Comparison of ENCODE assay signal across 8 mouse cellular contexts in the genomic region with DNA sequence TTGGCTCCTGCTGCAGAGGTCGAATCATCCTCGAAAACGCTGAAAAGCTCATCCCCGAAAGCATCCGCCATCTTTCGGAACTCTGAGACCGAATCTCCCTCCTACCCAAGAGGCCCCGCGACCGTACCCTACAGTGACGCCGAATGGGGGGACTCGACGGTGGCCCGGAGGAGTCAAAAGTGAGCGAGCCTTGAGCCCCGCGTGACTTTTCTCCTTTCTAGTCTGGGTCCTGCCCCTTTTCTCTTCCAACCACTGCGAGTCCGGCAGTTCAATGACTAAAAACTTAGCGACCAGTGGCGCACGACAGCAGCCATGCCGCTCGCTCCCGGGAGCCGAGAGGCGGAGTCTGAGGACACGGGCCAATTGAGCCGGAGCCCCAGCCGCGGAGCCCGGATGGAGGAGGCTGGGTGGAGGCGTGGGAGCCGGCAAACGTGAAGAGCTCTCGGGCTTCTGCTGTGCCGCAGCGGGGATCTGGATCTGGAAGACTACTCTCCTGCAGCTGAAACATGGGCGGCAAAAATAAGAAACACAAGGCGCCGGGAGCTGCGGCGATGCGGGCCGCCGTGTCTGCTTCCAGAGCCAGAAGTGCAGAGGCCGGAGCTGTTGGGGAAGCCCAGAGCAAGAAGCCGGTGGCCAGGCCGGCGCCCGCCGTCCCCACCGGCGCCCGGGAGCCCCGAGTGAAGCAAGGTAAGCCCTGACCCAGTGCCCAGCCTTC. TPM values are rescaled to one million over a fixed set of nuclear protein-coding genes. Genes with fewer than 3 reads are reported as not detected.
DNase-seq lines count a peak whose midpoint lies in the region; ATAC-seq lines count a peak whose summit lies in the region.

A gene (minus strand): TSS at position 112 of the 715 bp plus-strand sequence.
A gene (plus strand): TSS at position 168 of the 715 bp plus-strand sequence.

- H3K4me1 ChIP-seq in brown adipose tissue, adult 24 weeks (ENCODE audit: control insufficient read depth, insufficient read depth, insufficient read length, low read length) = peaks cover 7% of the 10 kb centered on the region
- peaks cover 26% of the 10 kb centered on the region for H3K4me1 ChIP-seq in heart, embryonic 13.5 days
- peaks cover 26% of the 10 kb centered on the region for H3K4me1 ChIP-seq in liver, embryonic 12.5 days
- H3K4me1 ChIP-seq in stomach, embryonic 15.5 days = peaks cover 13% of the 10 kb centered on the region

- under 1% methylated on average over 57 of the region's 57 CpGs for WGBS in heart, embryonic 13.5 days
- under 1% methylated on average over 57 of the region's 57 CpGs for WGBS in liver, embryonic 12.5 days (ENCODE audit: insufficient replicate concordance)
- WGBS in stomach, embryonic 15.5 days = under 1% methylated on average over 57 of the region's 57 CpGs

- DNase-seq in CD4-positive, CD25-positive, alpha-beta regulatory T cell, adult 2 months (ENCODE audit: low read depth, low spot score) = peak; percentile 97
- peak; percentile 83 for DNase-seq in fat pad, adult 2 months (ENCODE audit: extremely low read depth, low read depth, low spot score)
- peak; percentile 99 for DNase-seq in kidney, postnatal 10 days
- DNase-seq in natural killer cell, adult 2 months (ENCODE audit: low spot score in 2 of 2) = peak; percentile 98

- peaks cover 21% of the 10 kb centered on the region for H3K36me3 ChIP-seq in heart, embryonic 13.5 days
- peaks cover 30% of the 10 kb centered on the region for H3K36me3 ChIP-seq in liver, embryonic 12.5 days
- 0 out of 2 replicates have a peak, but pooled peaks cover 4% of the 10 kb centered on the region for H3K36me3 ChIP-seq in stomach, embryonic 15.5 days

- peak within 1 kb of the TSS; percentile 53 for H3K27ac ChIP-seq in brown adipose tissue, adult 24 weeks (replicated peaks; ENCODE audit: low read depth, low read length)
- peak within 1 kb of the TSS; percentile 85 for H3K27ac ChIP-seq in heart, embryonic 13.5 days (replicated peaks)
- peak within 1 kb of the TSS; percentile 93 for H3K27ac ChIP-seq in liver, embryonic 12.5 days
- peak within 1 kb of the TSS; percentile 83 for H3K27ac ChIP-seq in stomach, embryonic 15.5 days

- no peaks in the 10 kb centered on the region for H3K9me3 ChIP-seq in heart, embryonic 13.5 days
- no peaks in the 10 kb centered on the region for H3K9me3 ChIP-seq in liver, embryonic 12.5 days (replicated peaks)
- no peaks in the 10 kb centered on the region for H3K9me3 ChIP-seq in stomach, embryonic 15.5 days

- no peaks in the 10 kb centered on the region for H3K27me3 ChIP-seq in heart, embryonic 13.5 days (replicated peaks)
- no peaks in the 10 kb centered on the region for H3K27me3 ChIP-seq in liver, embryonic 12.5 days (replicated peaks)
- H3K27me3 ChIP-seq in stomach, embryonic 15.5 days (replicated peaks) = no peaks in the 10 kb centered on the region

- peak within 1 kb of the TSS; percentile 83 for H3K4me3 ChIP-seq in brown adipose tissue, adult 24 weeks (ENCODE audit: insufficient read depth, low read depth, low read length)
- peak within 1 kb of the TSS; percentile 84 for H3K4me3 ChIP-seq in heart, embryonic 13.5 days
- H3K4me3 ChIP-seq in liver, embryonic 12.5 days = peak within 1 kb of the TSS; percentile 82
- peak within 1 kb of the TSS; percentile 82 for H3K4me3 ChIP-seq in stomach, embryonic 15.5 days (replicated peaks)

- ATAC-seq in heart, embryonic 13.5 days (ENCODE audit: extremely low read depth, insufficient number of reproducible peaks, low FRiP score, low TSS enrichment) = peak; percentile 96
- ATAC-seq in liver, embryonic 12.5 days = peak; percentile 97
- ATAC-seq in stomach, embryonic 15.5 days (ENCODE audit: insufficient read depth, low FRiP score, low read depth) = peak; percentile 97

- peak within 1 kb of the TSS; percentile 88 for H3K9ac ChIP-seq in heart, embryonic 13.5 days
- peak within 1 kb of the TSS; percentile 85 for H3K9ac ChIP-seq in liver, embryonic 12.5 days
- peak within 1 kb of the TSS; percentile 62 for H3K9ac ChIP-seq in stomach, embryonic 15.5 days

- H3K4me2 ChIP-seq in heart, embryonic 13.5 days = peak within 1 kb of the TSS; percentile 88
- peak within 1 kb of the TSS; percentile 81 for H3K4me2 ChIP-seq in liver, embryonic 12.5 days
- peak within 1 kb of the TSS; percentile 65 for H3K4me2 ChIP-seq in stomach, embryonic 15.5 days

RNA-seq across cellular contexts. Expression of the first gene that starts in this region (rescaled TPM):
- 20.5 and 24.0 TPM in 2 replicates for polyA plus RNA-seq in brown adipose tissue, adult 24 weeks (2012; ENCODE audit: insufficient read depth, insufficient read length, missing spikeins)
- polyA plus RNA-seq in heart, embryonic 13.5 days (2015; fragmentation: Nextera tagmentation; extraction: Ambion mirVana) = 42.2 and 43.6 TPM in 2 replicates
- polyA plus RNA-seq in liver, embryonic 12.5 days (2016; fragmentation: Nextera tagmentation; extraction: Ambion mirVana) = 62.8 and 64.8 TPM in 2 replicates
- polyA plus RNA-seq in stomach, embryonic 15.5 days (2015; fragmentation: Nextera tagmentation; extraction: Ambion mirVana) = 55.7 and 63.3 TPM in 2 replicates

RNA-seq across cellular contexts. Expression of the second gene that starts in this region (rescaled TPM):
- 7.3 and 8.1 TPM in 2 replicates for polyA plus RNA-seq in brown adipose tissue, adult 24 weeks (2012; ENCODE audit: insufficient read depth, insufficient read length, missing spikeins)
- 13.1 and 15.7 TPM in 2 replicates for polyA plus RNA-seq in heart, embryonic 13.5 days (2015; fragmentation: Nextera tagmentation; extraction: Ambion mirVana)
- polyA plus RNA-seq in liver, embryonic 12.5 days (2016; fragmentation: Nextera tagmentation; extraction: Ambion mirVana) = 17.8 and 18.3 TPM in 2 replicates
- 23.5 and 24.2 TPM in 2 replicates for polyA plus RNA-seq in stomach, embryonic 15.5 days (2015; fragmentation: Nextera tagmentation; extraction: Ambion mirVana)

Comparison
In these comparisons a context has a peak if more than half of its experiments do, and no peak if none do; other contexts are left out.
1. Peak in every context shown above with its lines: DNase-seq, ATAC-seq, H3K4me3 ChIP-seq and H3K27ac ChIP-seq.